Mouse (Mus musculus): ENCODE measurements around the gene Magi3. TPM values are rescaled to one million over a fixed set of nuclear protein-coding genes. Genes with fewer than 3 reads are reported as not detected.

Magi3 gene
- polyA plus RNA-seq, 1 experiment from 2014 or later = 2.0 TPM

GRCm38 (mm10) chr3:104182711-104183110, 37.5 kb downstream of the Magi3 start:
- peaks cover 1% of the 10 kb centered on the region; the same call in 1 of the 2 replicates for H3K4me1 ChIP-seq (ENCODE audit: insufficient read depth)
- no peak overlapping the region for H3K4me2 ChIP-seq (ENCODE audit: low read depth, low read length)
- no peak overlapping the region for H3K4me3 ChIP-seq (ENCODE audit: low read depth, low read length)
- DNase-seq = no peak
- no peaks in the 10 kb centered on the region; the same call in 1 of the 2 replicates for H3K36me3 ChIP-seq (replicated peaks; ENCODE audit: insufficient read depth, low read length)
- no peak for ATAC-seq
- H3K27ac ChIP-seq (ENCODE audit: low read depth) = no peak overlapping the region
- TF ChIP-seq CTCF (IDR thresholded peaks at IDR 0.05; ENCODE audit: low read depth) = no peak
- no peaks in the 10 kb centered on the region for H3K9me3 ChIP-seq (ENCODE audit: low read length)
- H3K9ac ChIP-seq (replicated peaks) = no peak overlapping the region
- no peaks in the 10 kb centered on the region for H3K27me3 ChIP-seq (ENCODE audit: insufficient read depth, low read length)

- no peak for ATAC-seq
- no peak overlapping the region for H3K4me2 ChIP-seq (ENCODE audit: low read depth, low read length)
Observed at GRCm38 (mm10) chr3:104161347-104161746, 58.8 kb downstream of the Magi3 start.

GRCm38 (mm10) chr3:104160603-104161002, 59.6 kb downstream of the Magi3 start:
- no peak for DNase-seq
- Histone ChIP-seq H3K9me3 (ENCODE audit: low read length) (no peaks in the 10 kb centered on the region), H3K27me3 (ENCODE audit: insufficient read depth, low read length) (no peaks in the 10 kb centered on the region), H3K4me1 (ENCODE audit: insufficient read depth) (no peaks in the 10 kb centered on the region), H3K4me2 (ENCODE audit: low read depth, low read length) (no peak overlapping the region), H3K36me3 (replicated peaks; ENCODE audit: insufficient read depth, low read length) (no peaks in the 10 kb centered on the region), H3K4me3 (ENCODE audit: low read depth, low read length) (no peak overlapping the region), H3K27ac (ENCODE audit: low read depth) (no peak overlapping the region), H3K9ac (replicated peaks) (no peak overlapping the region)
- TF ChIP-seq EP300 (IDR thresholded peaks at IDR 0.05; ENCODE audit: low read depth) = no peak
- TF ChIP-seq CTCF (IDR thresholded peaks at IDR 0.05; ENCODE audit: low read depth) = no peak
- ATAC-seq = no peak
- 73% methylated on average over 6 of the region's 6 CpGs for WGBS (ENCODE audit: insufficient replicate concordance)

More at GRCm38 (mm10) chr3:104161347-104161746, 58.8 kb downstream of the Magi3 start:
- H3K4me3 ChIP-seq (ENCODE audit: low read depth, low read length) = no peak overlapping the region
- H3K27ac ChIP-seq (ENCODE audit: low read depth) = no peak overlapping the region
- no peak for DNase-seq
- H3K9ac ChIP-seq (replicated peaks) = no peak overlapping the region
- H3K36me3 ChIP-seq (replicated peaks; ENCODE audit: insufficient read depth, low read length) = no peaks in the 10 kb centered on the region
- no peaks in the 10 kb centered on the region for H3K9me3 ChIP-seq (ENCODE audit: low read length)
- TF ChIP-seq EP300 (IDR thresholded peaks at IDR 0.05; ENCODE audit: low read depth) = no peak
- no peak for TF ChIP-seq CTCF (IDR thresholded peaks at IDR 0.05; ENCODE audit: low read depth)
- 78% methylated on average over 3 of the region's 3 CpGs for WGBS (ENCODE audit: insufficient replicate concordance)
- H3K27me3 ChIP-seq (ENCODE audit: insufficient read depth, low read length) = no peaks in the 10 kb centered on the region
- no peaks in the 10 kb centered on the region for H3K4me1 ChIP-seq (ENCODE audit: insufficient read depth)

GRCm38 (mm10) chr3:104150146-104150545, 70.0 kb downstream of the Magi3 start:
- no peak for ATAC-seq

GRCm38 (mm10) chr3:104142376-104142775, 77.8 kb downstream of the Magi3 start:
- peak overlapping the region; percentile 92 for H3K27ac ChIP-seq (ENCODE audit: low read depth)
- TF ChIP-seq CTCF (IDR thresholded peaks at IDR 0.05; ENCODE audit: low read depth) = no peak
- TF ChIP-seq EP300 (IDR thresholded peaks at IDR 0.05; ENCODE audit: low read depth) = no peak
- H3K9me3 ChIP-seq (ENCODE audit: low read length) = no peaks in the 10 kb centered on the region
- no peak overlapping the region for H3K4me3 ChIP-seq (ENCODE audit: low read depth, low read length)
- H3K36me3 ChIP-seq (replicated peaks; ENCODE audit: insufficient read depth, low read length) = no peaks in the 10 kb centered on the region
- H3K9ac ChIP-seq (replicated peaks) = no peak overlapping the region
- DNase-seq (peak; percentile 75), ATAC-seq (peak; percentile 97)
- H3K4me2 ChIP-seq (ENCODE audit: low read depth, low read length) = peak overlapping the region; percentile 4; the same call in 1 of the 2 replicates
- 48% methylated on average over 4 of the region's 4 CpGs for WGBS (ENCODE audit: insufficient replicate concordance)
- no peaks in the 10 kb centered on the region for H3K4me1 ChIP-seq (ENCODE audit: insufficient read depth)
- H3K27me3 ChIP-seq (ENCODE audit: insufficient read depth, low read length) = no peaks in the 10 kb centered on the region

More at GRCm38 (mm10) chr3:104150146-104150545, 70.0 kb downstream of the Magi3 start:
- Histone ChIP-seq H3K36me3 (replicated peaks; ENCODE audit: insufficient read depth, low read length) (no peaks in the 10 kb centered on the region), H3K4me2 (ENCODE audit: low read depth, low read length) (no peak overlapping the region), H3K4me3 (ENCODE audit: low read depth, low read length) (no peak overlapping the region), H3K27ac (ENCODE audit: low read depth) (no peak overlapping the region), H3K27me3 (ENCODE audit: insufficient read depth, low read length) (no peaks in the 10 kb centered on the region), H3K9me3 (ENCODE audit: low read length) (no peaks in the 10 kb centered on the region), H3K4me1 (ENCODE audit: insufficient read depth) (no peaks in the 10 kb centered on the region), H3K9ac (replicated peaks) (no peak overlapping the region)
- TF ChIP-seq EP300 (IDR thresholded peaks at IDR 0.05; ENCODE audit: low read depth) (no peak), CTCF (IDR thresholded peaks at IDR 0.05; ENCODE audit: low read depth) (no peak)
- no peak for DNase-seq
- 62% methylated on average over 2 of the region's 2 CpGs for WGBS (ENCODE audit: insufficient replicate concordance)

- no peak for DNase-seq
- H3K4me1 ChIP-seq (ENCODE audit: insufficient read depth) = no peaks in the 10 kb centered on the region
- no peak for ATAC-seq
- H3K36me3 ChIP-seq (replicated peaks; ENCODE audit: insufficient read depth, low read length) = no peaks in the 10 kb centered on the region
- TF ChIP-seq EP300 (IDR thresholded peaks at IDR 0.05; ENCODE audit: low read depth) = no peak
- TF ChIP-seq CTCF (IDR thresholded peaks at IDR 0.05; ENCODE audit: low read depth) = no peak
- no peak overlapping the region for H3K27ac ChIP-seq (ENCODE audit: low read depth)
- 77% methylated on average over 4 of the region's 4 CpGs for WGBS (ENCODE audit: insufficient replicate concordance)
- H3K9ac ChIP-seq (replicated peaks) = no peak overlapping the region
- no peak overlapping the region for H3K4me2 ChIP-seq (ENCODE audit: low read depth, low read length)
- no peaks in the 10 kb centered on the region for H3K9me3 ChIP-seq (ENCODE audit: low read length)
- no peaks in the 10 kb centered on the region for H3K27me3 ChIP-seq (ENCODE audit: insufficient read depth, low read length)
- no peak overlapping the region for H3K4me3 ChIP-seq (ENCODE audit: low read depth, low read length)
Observed at GRCm38 (mm10) chr3:104138953-104139450, 81.2 kb downstream of the Magi3 start.

GRCm38 (mm10) chr3:104125628-104126027, 94.5 kb downstream of the Magi3 start:
- no peaks in the 10 kb centered on the region for H3K36me3 ChIP-seq (replicated peaks; ENCODE audit: insufficient read depth, low read length)
- DNase-seq (no peak), ATAC-seq (peak; percentile 61)
- TF ChIP-seq CTCF (IDR thresholded peaks at IDR 0.05; ENCODE audit: low read depth) (no peak), EP300 (IDR thresholded peaks at IDR 0.05; ENCODE audit: low read depth) (no peak)
- no peaks in the 10 kb centered on the region for H3K9me3 ChIP-seq (ENCODE audit: low read length)
- H3K27me3 ChIP-seq (ENCODE audit: insufficient read depth, low read length) = no peaks in the 10 kb centered on the region
- no peak overlapping the region for H3K4me3 ChIP-seq (ENCODE audit: low read depth, low read length)
- 38% methylated on average over 1 of the region's 1 CpGs for WGBS (ENCODE audit: insufficient replicate concordance)
- H3K4me2 ChIP-seq (ENCODE audit: low read depth, low read length) = no peak overlapping the region
- H3K9ac ChIP-seq (replicated peaks) = no peak overlapping the region
- H3K4me1 ChIP-seq (ENCODE audit: insufficient read depth) = 0 out of 2 replicates have a peak, but pooled peaks cover 2% of the 10 kb centered on the region
- H3K27ac ChIP-seq (ENCODE audit: low read depth) = no peak overlapping the region

Data from liver, postnatal 0 days (tissue).